Mouse (Mus musculus): Measurements from ENCODE around the gene Ggact.

The Ggact gene

GRCm38 (mm10) chr14:122867531-122868285 is 45.8 kb downstream of the Ggact start:
- DNase-seq (ENCODE audit: low spot score): no peak

GRCm38 (mm10) chr14:122865462-122866129 is 48.0 kb downstream of the Ggact start:
- DNase-seq (ENCODE audit: low spot score): no peak

GRCm38 (mm10) chr14:122862623-122863022 is 50.9 kb downstream of the Ggact start:
- no peak for DNase-seq (ENCODE audit: low spot score)

DNA sequence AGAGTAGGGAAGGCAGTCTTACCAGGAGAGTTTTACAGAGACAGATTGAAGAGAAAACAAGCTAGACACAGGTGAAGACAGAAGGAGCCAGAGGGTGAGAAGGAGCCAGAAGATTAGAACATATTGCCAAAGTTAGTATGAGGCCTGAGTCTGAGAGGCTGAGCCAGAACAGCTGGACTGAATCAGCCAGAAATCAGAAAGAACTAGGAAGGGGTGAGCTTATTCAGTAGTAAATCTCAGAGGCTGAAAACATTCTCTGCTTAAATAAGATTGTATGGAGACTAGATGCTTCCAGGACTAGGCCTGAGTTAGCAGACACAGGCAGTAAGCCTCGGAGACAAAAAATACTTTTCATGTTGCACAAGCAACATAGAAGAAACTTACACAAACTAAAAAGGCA is 53.8 kb downstream of the Ggact start:
- no peak for DNase-seq (ENCODE audit: low spot score)

DNA sequence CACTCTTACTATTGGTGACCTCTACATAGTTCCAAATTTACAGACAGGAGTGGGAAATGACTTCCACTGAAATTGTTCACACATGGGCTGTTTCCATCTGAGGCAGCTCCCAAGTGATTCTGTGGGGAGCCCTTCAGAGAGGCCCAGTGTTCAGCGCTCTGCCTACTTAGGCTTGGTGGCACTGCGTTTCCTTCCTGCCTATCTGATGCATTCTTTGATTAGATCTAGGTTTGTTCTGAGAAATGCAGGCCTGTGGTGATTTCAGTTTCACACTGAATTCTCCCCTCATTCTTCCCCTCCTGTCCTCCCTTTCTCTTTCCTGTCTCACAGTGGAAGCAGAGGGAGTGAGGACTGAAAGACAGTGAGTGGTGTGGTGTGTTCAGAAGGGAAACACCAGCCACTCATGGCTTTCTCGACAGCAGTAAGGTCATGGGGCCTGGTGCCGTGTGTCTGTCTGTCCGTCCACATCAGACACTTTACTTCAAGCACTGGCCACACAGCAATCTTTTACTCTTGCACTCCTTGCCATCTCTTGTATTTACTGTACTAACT is 61.0 kb downstream of the Ggact start:
- DNase-seq (ENCODE audit: low spot score): no peak

DNA sequence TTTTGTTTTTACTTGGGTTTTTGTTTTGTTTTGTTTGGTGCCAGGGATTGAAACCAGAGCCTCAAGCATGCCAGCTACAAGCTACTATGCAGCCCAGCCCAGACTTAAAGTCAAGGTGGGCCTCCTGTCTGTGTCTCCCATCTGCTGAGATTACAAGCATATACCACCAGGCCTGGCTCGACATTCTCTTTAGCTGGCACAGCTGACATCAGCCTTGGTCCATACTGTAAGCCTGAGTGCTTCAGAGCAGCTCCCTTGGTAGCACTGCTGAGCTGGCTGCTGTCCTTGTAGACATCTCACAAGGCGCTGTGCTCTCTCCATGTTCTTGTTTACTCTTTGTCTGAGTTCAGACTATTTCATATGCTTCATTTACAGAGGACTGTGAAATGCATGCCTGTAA is 76.5 kb downstream of the Ggact start:
- no peak for DNase-seq (ENCODE audit: low spot score)

DNA sequence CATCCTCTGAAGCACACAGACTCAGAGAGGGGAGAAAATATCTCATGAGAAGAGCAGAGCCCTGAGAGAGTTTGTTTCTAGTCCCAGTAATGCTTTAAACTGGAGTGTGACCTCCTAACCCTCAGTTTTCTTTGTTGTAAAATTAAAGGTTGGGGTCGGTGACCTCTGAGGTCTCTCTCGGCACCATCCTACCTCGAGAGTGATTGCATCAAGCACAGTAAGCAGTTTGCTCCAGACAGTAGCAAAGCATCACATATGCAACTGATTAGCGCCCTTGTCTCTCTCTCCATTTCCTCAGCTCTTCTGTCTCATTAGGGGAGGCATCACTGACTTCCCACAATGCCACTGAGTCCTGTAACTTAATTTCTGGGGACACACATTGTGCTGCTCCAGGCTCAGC is 77.3 kb downstream of the Ggact start:
- DNase-seq (ENCODE audit: low spot score): no peak

DNA sequence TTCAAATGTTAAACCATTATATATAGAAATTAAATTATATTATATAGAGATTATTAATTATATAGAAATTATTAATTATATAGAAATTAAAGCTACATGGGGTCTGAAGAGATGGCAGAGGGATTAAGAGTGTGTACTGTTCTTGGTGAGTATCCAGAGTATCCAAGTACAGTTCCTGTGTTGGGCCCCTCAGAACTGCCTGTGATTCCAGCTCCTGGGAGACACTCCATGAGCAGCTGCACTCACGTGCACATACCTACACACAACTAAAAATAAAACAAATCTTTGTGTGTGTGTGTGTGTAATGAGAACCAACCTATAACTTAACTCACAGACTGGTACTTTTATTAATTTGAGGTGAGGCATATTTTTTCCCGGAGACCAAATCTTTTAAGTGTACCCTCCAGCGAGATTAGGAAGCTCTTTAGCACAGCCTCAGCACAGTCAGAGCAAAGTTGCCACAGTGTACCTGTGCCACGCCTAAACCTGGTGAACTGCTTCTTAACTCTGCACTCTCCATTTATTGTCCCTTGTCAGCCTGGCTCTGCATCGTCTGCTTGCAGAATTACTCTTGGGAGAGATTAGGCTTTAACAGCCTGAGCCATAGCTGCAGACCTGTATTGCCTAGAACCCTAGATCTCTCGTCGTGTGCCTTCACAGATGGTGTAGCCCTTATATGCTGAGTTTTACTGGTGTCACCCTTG is 77.9 kb downstream of the Ggact start:
- DNase-seq (ENCODE audit: low spot score): no peak

DNA sequence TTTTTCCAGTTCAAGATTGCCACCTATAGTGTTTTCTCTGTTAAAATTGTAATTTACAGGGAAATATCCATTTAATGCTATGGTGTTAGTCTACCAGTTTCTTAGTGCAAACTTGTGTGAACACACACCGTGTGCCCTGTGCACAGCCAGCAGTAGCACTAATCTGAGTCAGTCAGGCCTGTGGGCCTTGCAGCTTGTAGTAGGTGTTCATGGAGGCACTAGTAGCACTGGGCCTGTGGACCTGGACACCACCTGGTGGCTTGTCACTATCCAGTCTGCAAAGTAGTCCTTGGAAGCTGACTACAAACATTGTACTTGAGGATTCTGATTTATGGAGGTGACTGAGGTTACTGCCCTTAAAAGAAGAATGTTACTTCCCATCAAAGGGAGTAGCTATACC is 78.8 kb downstream of the Ggact start:
- no peak for DNase-seq (ENCODE audit: low spot score)

DNA sequence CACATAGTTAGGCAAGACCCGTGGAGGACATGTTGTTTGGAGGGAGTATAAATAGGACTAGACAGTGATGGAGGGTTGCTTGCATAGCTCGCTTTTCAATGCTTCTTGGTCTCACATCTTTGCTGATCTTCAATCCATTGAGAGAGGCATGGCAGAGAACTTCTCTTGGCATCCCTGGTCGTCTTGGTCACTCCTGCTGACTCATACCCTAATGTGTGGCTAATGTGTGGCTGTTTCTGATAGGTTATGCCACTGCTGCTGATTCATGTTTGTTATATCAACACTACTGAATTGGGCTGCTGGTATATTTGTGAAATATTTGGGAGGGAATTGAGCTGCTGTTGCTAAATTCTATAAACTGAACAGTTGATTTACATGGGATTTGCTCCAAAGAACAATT is 79.9 kb downstream of the Ggact start:
- no peak for DNase-seq (ENCODE audit: low spot score)

DNA sequence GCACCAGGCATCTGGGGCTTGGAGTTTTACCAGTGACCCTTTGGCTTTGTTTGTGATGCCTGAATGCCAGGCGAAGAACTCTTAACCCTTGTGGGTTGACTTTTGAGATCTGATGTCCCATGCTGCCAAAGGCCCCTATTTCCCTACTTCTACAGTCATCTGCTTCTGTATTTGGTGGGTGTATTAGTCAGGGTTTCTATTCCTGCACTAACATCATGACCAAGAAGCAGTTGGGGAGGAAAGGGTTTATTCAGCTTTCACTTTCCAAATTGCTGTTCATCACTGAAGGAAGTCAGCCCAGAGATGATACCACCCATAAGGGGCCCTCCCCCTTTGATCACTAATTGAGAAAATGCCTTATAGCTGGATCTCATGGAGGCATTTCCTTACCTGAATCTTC is 83.1 kb downstream of the Ggact start:
- no peak for DNase-seq (ENCODE audit: low spot score)

DNA sequence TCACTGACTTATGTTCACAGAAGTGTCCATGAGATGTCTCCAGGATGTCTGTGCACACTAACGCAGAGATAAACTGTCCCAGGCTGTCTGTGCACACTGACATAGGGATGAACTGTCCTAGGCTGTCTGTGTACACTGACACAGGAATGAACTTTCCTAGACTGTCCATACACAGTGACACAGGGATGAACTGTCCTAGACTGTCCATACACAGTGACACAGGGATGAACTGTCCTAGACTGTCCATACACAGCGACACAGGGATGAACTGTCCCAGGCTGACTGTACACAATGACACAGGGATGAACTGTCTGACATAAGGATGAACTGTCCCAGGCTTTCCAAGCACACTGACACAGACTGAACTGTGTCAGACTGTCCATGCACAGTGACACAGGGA is 88.1 kb downstream of the Ggact start:
- no peak for DNase-seq (ENCODE audit: low spot score)

DNA sequence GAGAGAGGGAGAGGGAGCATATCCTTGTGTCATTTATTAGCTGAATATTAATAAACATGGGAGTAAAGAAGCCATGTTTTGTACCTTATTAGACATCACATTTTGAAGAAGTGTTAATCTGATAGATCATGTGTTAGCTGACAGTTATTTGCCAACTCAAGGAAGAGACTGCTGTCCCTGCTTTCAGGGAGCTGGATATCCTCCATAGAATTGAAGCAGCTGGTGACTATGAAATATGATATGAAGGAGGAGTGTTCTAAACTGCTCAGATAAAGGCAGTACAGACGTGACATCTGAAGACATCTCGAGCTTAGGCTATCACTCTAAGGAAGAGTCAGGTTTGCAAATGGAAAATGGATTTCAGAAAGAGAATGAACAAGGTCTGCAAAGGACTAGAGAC is 89.8 kb downstream of the Ggact start:
- DNase-seq (ENCODE audit: low spot score): no peak

DNA sequence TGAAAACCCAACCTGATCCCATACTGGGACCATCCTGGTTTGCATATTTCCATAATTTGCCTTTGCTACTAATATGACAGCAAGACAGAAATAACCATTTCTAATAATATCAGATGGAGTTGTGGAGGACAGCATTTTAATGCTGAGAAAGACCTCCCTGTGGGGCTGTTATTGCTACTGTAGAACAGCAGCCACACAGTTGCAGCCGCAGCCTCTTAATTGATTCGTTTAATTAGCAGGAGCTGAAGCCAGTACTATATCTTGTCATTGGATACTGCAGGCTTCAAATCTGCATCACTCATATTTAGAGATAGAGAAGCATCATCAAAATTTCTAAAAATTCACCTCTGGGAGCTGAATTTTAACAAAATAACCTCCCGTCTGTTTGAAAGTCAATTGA is 92.6 kb downstream of the Ggact start:
- no peak for DNase-seq (ENCODE audit: low spot score)

DNA sequence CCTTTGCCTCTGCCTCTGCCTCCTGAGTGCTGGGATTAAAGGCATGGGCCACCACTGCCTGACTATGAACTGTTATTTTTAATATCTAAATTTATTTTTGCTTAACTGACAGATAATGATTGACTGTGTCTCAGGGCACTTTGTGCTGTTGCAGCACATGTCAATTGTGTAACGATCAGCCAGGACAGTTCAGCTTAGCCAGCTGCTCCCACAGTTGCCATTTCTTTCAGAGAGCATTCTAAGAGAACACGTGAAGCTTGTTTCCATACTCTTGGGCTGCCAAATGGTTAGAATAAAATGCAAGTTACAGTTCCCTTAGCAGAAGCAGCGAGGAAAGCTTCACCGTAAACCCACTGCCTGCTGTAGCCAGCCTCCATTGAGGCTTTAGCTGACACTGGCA is 113.3 kb downstream of the Ggact start:
- DNase-seq (ENCODE audit: low spot score): no peak

DNA sequence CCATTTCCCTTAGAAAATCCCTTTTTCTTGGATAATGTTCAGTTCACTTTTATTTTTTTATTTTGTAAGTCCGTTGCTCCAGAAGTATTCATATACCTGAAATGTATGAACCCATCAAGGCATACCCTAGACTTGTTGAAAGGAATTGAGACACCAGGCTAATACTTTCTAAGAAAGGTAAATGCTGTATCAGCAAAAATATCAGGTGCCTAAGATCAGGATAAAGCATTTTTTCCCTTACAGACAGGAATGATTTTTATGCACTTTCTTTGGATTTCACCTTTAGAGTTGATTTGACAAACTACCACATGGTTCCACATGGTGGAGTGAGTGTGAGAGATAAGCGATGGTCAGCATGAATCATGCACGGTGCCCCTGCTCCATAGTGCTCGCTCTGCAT is 120.2 kb downstream of the Ggact start:
- DNase-seq (ENCODE audit: low spot score): no peak

- no peak for DNase-seq (ENCODE audit: low spot score)
These were observed 123.4 kb downstream of the Ggact start for GRCm38 (mm10) chr14:122790111-122790510.

DNA sequence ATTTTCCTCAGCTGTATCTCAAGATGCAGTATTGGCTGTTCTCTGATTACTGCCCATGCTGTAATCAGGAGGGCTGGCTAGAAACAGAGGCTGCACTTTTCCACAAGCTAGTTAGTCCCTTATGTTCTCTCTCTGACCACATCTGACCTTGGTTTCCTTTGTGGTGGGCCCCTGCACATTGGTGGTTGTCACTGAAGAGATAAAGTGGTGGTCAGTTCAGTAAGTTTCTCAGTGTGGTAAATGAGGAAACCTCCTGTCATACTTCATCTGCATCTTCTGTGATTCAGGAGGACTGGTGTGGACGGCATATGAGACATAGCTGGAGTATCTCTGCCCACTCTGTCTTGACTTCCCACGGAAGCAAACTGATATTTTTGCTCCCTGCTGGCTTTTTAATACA is 125.4 kb downstream of the Ggact start:
- no peak for DNase-seq (ENCODE audit: low spot score)

- no peak for DNase-seq (ENCODE audit: low spot score)
These were observed 128.9 kb downstream of the Ggact start for GRCm38 (mm10) chr14:122784701-122785100.

- DNase-seq (ENCODE audit: low spot score): no peak
These were observed 147.1 kb downstream of the Ggact start for GRCm38 (mm10) chr14:122766448-122766847.
